Mouse (Mus musculus): ENCODE results near the gene Cyb5rl.

DNA sequence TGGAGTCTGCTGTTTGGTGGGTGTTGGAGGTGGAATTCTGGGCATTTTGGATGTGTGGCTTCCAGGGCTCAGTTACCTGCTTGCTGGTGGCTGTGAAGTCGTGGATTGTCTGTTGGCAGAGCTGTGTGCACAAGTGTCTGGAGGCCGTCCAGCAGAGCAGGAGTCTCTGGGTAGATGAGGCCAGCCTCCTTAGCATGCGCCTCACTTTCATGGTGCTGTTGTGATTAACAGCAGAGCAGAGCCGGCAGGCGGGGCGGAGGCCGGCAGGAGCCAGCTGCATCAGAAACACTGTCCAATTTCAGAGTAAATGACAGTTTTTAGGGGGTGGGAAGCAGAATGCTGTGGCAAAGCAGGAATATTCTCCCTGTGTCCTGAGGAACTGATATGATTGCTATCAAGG, 47.8 kb upstream of the Cyb5rl start:
- TF ChIP-seq POLR2A (IDR thresholded peaks at IDR 0.05; ENCODE audit: borderline replicate concordance, control insufficient read depth, low read depth, low read length) (no peak), CTCF (IDR thresholded peaks at IDR 0.05; ENCODE audit: control insufficient read depth, insufficient read depth, low read length) (no peak)

All from bone marrow, adult 2 months (tissue).